Mouse (Mus musculus) large intestine, adult 2 months (tissue): ENCODE measurements at regions not wholly inside any gene's neighbourhood (a gene's known extent, or its start where the extent isn't known, plus 50 kb on each side); places are given as distances from the start of the nearest gene placed in this dataset.

ENCODE experiments used
- DNase-seq: peaks from one replicate; pipeline ENCODE4 v3.0.0-alpha.2; 2012; ENCODE audit warnings: low read depth, low spot score
- WGBS: fragments of 180-500 bp; shearing (Covaris S2); methylation state at CpG from one replicate; pipeline ENCODE4 v1.1.7; 2018; 5-methylcytosine and 5-hydroxymethylcytosine counted together

DNA sequence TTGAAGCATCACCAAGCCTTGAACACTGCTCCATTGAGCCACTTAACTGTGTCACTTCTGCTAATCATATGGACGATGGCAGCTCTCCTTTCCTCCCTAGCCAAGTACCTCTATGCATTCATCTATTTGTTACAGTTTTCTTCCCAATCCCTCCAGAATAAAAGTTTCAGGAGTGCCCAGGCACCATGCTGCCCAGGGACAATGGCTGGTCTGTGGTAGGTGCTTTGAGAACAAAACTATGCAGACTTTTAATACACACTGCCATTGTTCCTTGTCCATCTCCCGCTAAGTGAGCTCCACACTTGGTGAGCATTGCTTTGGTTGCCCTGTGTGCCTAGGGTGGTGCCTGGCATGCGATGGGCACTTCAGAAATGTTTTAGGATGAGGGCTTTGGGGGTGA lies 320.5 kb upstream of the Prkd1 start:
- DNase-seq, result no peak
- WGBS, result 69% methylated on average over 3 of the region's 3 CpGs

GRCm38 (mm10) chr12:50967168-50967810 lies 318.4 kb upstream of the Prkd1 start:
- WGBS, result 44% methylated on average over 5 of the region's 5 CpGs
- no peak for DNase-seq

DNA sequence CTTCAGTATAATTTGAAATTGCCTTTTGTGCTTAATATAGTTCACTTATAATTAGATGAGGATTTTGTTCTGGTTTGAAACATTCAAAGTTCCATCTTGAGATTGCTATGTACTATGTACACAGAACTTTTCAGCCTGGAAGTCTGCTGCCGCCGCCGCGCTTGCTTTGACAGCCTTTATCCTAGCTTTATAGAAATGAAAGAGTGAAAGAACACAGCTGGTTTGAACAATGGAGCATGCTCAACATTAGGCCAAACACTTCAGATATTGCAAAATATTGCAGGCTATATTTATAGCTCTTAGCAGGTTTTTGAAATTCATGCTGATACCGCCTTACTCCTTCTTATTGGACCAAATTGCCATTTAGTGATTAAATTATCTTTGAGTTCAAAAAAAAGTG lies 305.1 kb upstream of the Prkd1 start:
- DNase-seq, result no peak
- 79% methylated on average over 5 of the region's 5 CpGs for WGBS

- 63% methylated on average over 2 of the region's 2 CpGs for WGBS
- DNase-seq, result no peak
Measured at GRCm38 (mm10) chr12:50947035-50947434, 298.1 kb upstream of the Prkd1 start.

- 24% methylated on average over 19 of the region's 19 CpGs for WGBS
- no peak for DNase-seq
Measured at GRCm38 (mm10) chr12:50943741-50944521, 295.0 kb upstream of the Prkd1 start.

DNA sequence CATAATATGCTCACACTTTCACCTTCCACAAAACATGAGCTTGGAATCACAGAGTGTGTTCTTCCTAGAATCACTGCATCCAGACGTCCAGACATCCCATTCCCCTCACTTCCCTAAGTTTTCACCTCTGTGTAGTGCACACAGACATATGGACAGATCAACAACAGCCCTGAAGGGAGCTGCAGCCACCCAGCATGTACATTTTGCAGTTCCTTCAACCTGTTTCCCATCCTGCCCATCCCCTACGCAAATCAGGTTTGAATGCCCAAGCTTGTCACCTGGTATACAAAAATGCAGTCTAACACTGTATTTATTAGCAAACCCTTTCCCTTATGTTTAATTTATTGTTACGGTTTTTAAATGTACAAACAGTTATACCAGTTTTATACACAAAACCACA lies 294.4 kb upstream of the Prkd1 start:
- WGBS, result 45% methylated on average over 3 of the region's 3 CpGs

GRCm38 (mm10) chr12:50935516-50935915 lies 286.6 kb upstream of the Prkd1 start:
- WGBS, result 84% methylated on average over 5 of the region's 5 CpGs
- DNase-seq, result no peak

More for the DNA sequence above, 294.4 kb upstream of the Prkd1 start:
- DNase-seq, result no peak

GRCm38 (mm10) chr12:50932496-50932895 lies 283.6 kb upstream of the Prkd1 start:
- DNase-seq, result no peak
- 93% methylated on average over 3 of the region's 3 CpGs for WGBS

GRCm38 (mm10) chr12:50929641-50930040 lies 280.7 kb upstream of the Prkd1 start:
- WGBS, result 57% methylated on average over 3 of the region's 3 CpGs

GRCm38 (mm10) chr12:50926234-50926633 lies 277.3 kb upstream of the Prkd1 start:
- 53% methylated on average over 2 of the region's 2 CpGs for WGBS
- DNase-seq, result no peak

More at GRCm38 (mm10) chr12:50929641-50930040, 280.7 kb upstream of the Prkd1 start:
- DNase-seq, result no peak

DNA sequence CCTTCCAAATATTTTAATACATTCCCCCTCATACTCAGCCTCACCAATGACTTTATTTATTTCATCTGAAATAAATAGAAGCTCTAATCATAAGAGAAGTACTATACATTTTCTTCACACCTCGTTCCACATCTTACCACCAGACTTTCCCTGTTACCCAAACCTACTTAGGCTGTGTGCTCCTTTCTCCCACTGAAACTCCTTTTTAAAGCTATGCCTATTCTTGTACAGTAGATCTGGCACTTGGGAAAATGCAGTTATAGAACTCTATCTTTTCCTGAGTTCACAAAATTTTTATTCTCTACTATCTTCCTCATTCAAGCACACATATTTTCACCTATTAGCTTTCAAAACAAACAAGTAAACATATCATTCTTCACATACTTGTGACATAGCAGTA lies 272.8 kb upstream of the Prkd1 start:
- DNase-seq, result no peak
- 75% methylated on average over 1 of the region's 1 CpGs for WGBS

DNA sequence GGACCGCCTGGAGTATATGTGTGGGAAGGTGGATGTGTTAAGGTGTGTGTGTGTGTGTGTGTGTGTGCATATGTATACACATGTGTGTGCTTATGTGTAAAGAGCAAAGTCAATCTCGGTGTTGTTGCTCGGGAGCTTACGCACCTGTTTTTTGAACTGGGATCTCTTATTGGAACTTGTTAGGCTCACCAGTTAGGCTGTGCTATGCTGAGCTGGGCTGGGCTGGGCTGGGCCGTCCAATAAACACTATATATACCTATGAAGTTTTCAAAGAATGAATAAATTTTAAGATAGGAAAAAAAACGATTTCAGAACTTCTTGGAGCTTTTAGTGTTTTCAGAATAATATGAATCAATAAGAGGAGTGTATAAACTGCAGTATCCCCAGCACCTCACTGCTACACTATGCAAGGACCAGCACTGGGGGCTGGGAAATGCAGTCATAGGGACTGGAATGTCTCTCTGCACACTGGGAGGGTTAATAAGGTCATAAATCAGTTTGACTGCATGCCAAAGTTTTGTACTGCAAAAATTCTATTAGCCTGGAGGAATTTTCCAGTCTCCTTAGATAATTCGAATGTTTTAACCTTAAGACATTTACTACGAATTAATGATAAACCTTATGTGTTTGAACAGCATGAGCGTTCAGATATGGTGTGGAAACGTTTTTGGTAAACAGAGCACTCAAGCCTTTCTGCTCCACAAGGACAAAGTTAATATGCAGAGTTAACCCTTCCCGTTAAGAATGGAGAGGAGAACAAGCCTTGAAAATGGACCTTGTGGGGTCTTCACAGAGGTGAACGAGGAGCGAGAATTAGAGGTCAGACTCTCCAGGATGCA lies 250.9 kb upstream of the Prkd1 start:
- no peak for DNase-seq
- WGBS, result 41% methylated on average over 13 of the region's 13 CpGs

DNA sequence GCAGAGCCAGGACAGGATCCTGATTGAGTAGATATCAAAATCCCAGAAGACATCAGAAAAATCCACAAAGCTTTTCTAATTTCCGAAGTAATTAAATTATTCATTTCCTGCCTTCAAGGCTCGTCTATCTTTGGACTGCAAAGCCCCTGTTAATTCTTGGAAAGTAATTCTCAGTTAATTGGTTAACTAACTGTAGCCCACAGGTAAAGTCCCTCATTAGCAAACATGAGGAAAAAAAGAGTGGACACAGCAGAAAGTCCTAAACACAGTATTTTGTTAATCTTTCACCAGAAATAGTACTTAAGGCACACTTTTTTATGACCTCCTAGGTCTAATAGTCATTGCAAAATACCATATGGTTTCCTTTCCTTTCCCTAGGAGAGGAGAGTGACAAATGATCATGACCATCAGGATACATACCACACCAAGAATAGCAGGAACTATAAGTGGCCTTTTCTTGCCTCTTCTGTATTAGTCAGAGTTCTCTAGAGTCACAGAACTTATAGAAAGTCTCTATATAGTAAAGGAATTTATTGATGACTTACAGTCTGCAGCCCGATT lies 248.8 kb upstream of the Prkd1 start:
- WGBS, result 56% methylated on average over 3 of the region's 3 CpGs
- DNase-seq, result no peak

GRCm38 (mm10) chr12:50893604-50894003 lies 244.7 kb upstream of the Prkd1 start:
- WGBS, result 50% methylated on average over 5 of the region's 5 CpGs

DNA sequence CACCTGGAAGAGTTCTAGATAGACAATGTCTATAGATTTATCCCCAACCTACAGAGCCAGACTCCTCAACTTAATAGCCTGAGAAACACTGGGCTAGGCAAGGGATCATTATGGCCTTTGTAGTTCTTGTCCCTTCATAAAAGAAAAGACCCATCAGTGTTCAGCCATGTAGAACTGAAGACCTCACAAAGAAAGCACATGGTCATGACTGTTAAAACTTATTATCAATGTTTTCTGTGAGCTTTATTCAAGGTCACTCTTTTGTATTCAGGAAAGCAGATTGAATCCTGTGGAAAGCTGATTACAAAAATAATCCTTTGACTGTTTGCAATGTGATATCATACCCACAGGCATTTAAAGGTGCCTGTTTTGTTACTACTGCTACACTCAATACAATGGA lies 226.9 kb upstream of the Prkd1 start:
- DNase-seq, result no peak

More at GRCm38 (mm10) chr12:50893604-50894003, 244.7 kb upstream of the Prkd1 start:
- no peak for DNase-seq

GRCm38 (mm10) chr12:50874024-50874398 lies 225.1 kb upstream of the Prkd1 start:
- 91% methylated on average over 4 of the region's 4 CpGs for WGBS
- no peak for DNase-seq

- DNase-seq, result no peak
- WGBS, result 86% methylated on average over 11 of the region's 11 CpGs
Measured at GRCm38 (mm10) chr12:50873390-50874023, 224.6 kb upstream of the Prkd1 start.

DNA sequence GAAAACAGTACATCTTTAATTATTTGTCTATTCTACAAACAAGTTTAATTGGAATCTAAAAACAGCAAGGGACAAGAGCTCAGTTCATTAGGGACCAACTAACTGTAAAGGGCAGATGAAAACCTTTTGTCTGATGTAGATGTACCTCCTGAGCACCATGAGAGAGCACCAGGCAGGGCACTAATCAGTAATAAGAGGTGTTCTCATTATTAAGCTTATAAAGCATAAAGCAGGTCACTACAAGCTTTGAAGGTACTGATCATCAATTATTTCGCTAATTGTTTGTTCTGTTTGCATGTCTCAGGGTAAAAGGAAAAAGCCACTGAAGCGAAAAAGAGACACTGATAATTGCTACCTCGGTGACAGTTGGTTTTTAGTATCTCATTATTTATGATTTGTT lies 202.7 kb upstream of the Prkd1 start:
- DNase-seq, result no peak
- WGBS, result 69% methylated on average over 3 of the region's 3 CpGs

- WGBS, result 83% methylated on average over 3 of the region's 3 CpGs
- DNase-seq, result no peak
Measured at GRCm38 (mm10) chr12:50847976-50848375, 199.1 kb upstream of the Prkd1 start.

GRCm38 (mm10) chr12:50842744-50843143 lies 193.8 kb upstream of the Prkd1 start:
- DNase-seq, result no peak
- 85% methylated on average over 6 of the region's 6 CpGs for WGBS
